Mouse (Mus musculus) lung, postnatal 4 days (tissue): ENCODE results near the gene Gapdhs.
"Not testable (repeated sequence)": the region's sequence is repeated elsewhere in the genome, so short reads cannot be mapped to it uniquely, and the experiment has no call there.

Source experiments
- DNase-seq, 2 experiments: peaks; one replicate each; pipeline ENCODE4 v3.0.0; 2021

Gene Gapdhs

GRCm38 (mm10) chr7:30744022-30744598 lies 629 bp upstream of the Gapdhs start:
- peak; percentile 77 to 80 for DNase-seq

DNA sequence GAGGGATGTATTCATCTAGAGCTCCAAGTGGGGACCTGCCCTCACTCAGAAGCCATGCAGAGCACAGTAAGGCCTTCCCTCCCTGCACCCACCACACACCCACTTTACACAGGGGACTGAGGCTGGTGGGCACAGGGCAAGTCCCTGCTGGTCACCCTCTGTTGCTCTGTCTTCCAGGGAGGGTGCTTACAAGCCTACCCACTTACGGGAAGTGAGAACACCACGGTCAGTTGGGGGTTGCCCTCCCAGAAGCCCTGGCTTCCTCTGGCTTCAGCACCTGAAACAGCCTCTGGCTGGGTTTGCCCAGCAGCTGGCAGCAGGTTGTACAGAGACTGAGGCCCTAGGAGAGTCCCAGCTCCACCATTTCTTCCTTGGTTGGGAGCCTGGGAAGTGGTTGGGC lies 911 bp downstream of the Gapdhs start:
- not testable (repeated sequence) for DNase-seq

GRCm38 (mm10) chr7:30736211-30736610 lies 7.3 kb downstream of the Gapdhs start:
- DNase-seq, result no peak

- DNase-seq, result not testable (repeated sequence)
These were observed 13.3 kb downstream of the Gapdhs start for GRCm38 (mm10) chr7:30730064-30730722.

- DNase-seq, result peak; percentile 95
These were observed 14.0 kb downstream of the Gapdhs start, which contains the start of gene Tmem147 for GRCm38 (mm10) chr7:30729396-30730063. Tmem147 (minus strand) TSS chr7:30729540.

DNA sequence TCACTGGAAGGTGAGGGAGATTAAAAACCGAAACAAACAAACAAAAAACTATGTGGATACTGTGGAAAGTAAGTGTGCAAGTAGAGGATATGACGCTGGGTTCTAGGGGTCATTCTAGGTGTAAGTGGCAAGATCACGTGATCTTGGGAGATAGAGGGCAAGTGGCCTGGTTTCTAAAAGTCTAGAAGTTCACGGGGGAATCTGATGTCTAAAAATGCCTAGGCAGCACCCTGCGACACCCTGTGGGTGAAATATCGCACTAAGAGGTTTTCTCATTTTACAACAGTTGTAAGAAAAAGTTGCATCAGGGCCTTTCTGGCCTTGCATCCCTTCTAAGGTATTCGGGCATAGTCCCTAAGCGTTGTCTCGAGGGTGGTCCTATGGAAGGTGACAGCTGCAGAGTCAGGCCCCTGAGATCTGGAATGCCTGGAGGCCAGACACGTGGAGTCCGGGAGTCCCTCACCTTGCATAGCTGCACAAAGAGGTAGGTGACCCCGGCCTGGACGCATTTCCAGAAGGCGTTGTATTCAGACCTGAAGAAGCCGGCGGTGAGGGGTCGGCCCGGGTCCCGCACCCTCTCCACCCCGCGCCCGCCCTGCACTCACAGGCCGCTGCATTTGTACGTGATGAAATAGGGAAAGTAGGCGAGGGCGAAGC lies 14.6 kb downstream of the Gapdhs start:
- DNase-seq, result no peak

- DNase-seq, result no peak
These were observed 15.3 kb downstream of the Gapdhs start for GRCm38 (mm10) chr7:30728214-30728613.

- DNase-seq, result no peak
These were observed 20.1 kb downstream of the Gapdhs start for GRCm38 (mm10) chr7:30723274-30723953.

- no peak for DNase-seq
These were observed 22.2 kb downstream of the Gapdhs start for GRCm38 (mm10) chr7:30721286-30721685.

- no peak for DNase-seq
These were observed 23.8 kb downstream of the Gapdhs start for GRCm38 (mm10) chr7:30719669-30720068.

- DNase-seq, result no peak
These were observed 25.8 kb downstream of the Gapdhs start for GRCm38 (mm10) chr7:30717716-30718046.

DNA sequence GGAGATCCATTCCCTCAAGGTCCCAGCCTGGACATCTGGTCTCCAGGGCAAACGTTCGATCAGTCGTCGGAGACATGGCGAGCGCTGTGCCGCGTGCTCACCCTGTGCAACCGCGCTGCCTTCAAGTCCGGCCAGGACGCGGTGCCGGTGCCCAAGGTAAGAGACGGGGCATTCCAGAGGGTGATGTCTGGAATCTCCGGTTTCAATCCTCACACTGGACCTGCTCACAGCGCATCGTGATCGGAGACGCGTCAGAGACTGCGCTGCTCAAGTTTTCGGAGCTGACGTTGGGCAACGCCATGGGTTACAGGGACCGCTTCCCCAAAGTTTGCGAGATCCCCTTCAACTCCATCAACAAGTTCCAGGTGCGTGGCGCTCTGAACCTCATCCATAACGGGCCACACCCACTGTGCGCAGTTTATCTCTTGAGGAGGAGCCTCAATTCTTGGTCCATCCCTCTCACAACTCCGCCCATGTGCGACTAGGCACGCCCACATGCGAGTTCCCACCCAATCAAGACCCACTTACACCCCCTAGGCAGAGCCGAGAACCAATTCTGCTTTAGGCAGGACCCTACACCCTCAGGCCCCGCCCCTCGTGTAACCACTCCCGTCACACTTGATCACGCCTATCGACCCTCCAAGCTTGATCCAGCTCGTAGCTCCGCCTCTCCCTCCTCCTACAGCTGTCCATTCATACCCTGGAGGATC lies 26.3 kb downstream of the Gapdhs start:
- DNase-seq, result peak; percentile 71 to 72

DNA sequence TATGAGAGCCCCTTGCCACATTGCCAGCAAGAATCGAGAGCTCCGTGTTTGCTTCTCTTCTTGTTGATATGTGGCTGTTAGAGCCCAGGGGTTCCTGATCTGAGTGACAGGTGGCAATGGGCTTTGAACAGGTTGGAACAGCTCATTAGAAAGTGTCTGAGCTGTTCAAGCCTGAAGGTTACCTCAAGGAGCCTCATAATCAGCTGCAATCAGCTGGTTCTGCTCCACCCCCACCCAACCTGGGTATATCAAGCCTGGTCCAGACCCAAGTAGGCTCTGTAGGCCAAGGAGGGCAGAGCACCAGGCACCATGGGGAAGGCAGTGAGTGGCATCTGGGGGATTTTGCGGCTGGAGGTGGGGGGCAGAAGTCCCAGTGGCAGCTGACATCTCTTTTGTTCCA lies 31.5 kb downstream of the Gapdhs start, which contains the start of gene Atp4a:
Gene Atp4a, plus strand, starts transcription at position 268 of the 400 bp plus-strand sequence.
- no peak for DNase-seq

DNA sequence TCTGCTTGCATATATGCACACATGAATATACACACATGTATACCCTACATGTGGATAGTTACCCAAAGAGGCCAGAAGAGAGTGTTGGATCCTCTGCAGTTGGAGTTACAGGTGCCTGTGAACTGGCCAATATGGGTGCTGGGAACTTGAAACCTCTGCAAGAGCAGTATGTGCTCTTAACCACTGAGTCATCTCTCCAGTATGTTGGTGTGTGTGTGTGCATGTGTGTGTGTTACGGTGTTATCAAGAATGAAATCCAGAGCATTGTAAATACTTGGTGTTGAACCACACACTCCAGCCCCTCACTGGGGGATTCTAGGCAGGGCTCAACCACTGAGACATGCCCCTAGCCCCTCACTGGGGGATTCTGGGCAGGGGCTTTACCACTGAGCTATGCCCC lies 36.0 kb downstream of the Gapdhs start:
- no peak for DNase-seq

- DNase-seq, result no peak
These were observed 37.1 kb downstream of the Gapdhs start for GRCm38 (mm10) chr7:30706214-30706882.

DNA sequence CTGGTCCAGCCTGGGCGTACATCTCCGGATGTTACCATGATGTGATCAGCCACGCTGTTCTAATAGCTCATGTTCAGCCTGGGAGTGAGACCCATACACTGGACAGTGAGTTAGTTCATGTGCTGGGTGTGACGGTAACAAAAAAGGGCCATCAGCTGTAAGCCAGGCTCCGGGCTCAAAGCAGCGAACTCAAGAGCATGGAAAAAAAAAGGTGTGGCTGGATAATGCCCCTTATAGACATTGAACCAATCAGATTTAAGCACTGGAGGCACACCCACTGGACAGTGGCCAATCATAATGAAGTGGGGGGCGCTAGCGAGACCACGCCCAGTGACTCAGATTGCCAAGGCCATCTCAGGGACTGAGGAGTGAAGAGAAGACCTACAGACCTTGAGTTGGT lies 44.9 kb downstream of the Gapdhs start, which contains the start of gene 2200002J24Rik:
Gene 2200002J24Rik, plus strand, starts transcription at position 338 of the 400 bp plus-strand sequence.
- peak; percentile 34 to 39 for DNase-seq

DNA sequence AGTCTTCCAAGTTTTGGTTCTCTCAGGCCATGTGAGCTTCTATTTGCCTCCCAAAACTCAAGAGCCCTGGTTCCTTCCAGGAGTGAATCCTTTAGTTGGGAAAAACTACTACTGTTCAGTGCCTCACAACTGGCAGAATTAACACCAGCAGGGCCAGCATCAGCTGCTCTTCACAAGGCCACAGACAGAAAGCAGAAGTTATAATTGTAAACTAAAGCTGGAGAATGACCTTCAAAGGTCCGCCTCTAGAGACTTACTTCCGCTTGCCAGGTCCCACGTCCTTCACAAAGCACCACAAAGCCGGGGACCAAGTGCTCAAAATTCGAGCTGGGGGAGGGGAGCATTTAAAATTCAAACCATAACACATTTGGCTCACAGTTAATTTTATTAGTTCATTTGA lies 45.4 kb downstream of the Gapdhs start:
- no peak for DNase-seq

GRCm38 (mm10) chr7:30688325-30688724 lies 55.2 kb downstream of the Gapdhs start:
- DNase-seq, result no peak

- no peak for DNase-seq
These were observed 60.1 kb downstream of the Gapdhs start for GRCm38 (mm10) chr7:30683425-30683824.

- no peak for DNase-seq
These were observed 61.6 kb downstream of the Gapdhs start for GRCm38 (mm10) chr7:30681897-30682296.
